Mouse (Mus musculus): ENCODE data around the gene Efcab2.

Efcab2 gene

GRCm38 (mm10) chr1:178405951-178406711 is at the start of gene Efcab2:
Gene Efcab2, plus strand, starts transcription at chr1:178406085.
- peak; percentile 80 for DNase-seq (ENCODE audit: low read depth)

- DNase-seq (ENCODE audit: low read depth) = no peak
Measured at GRCm38 (mm10) chr1:178357776-178358710, 47.8 kb upstream of the Efcab2 start.

GRCm38 (mm10) chr1:178360264-178360663 is 45.6 kb upstream of the Efcab2 start:
- DNase-seq (ENCODE audit: low read depth) = no peak

- DNase-seq (ENCODE audit: low read depth) = no peak
Measured at GRCm38 (mm10) chr1:178360702-178361101, 45.2 kb upstream of the Efcab2 start.

GRCm38 (mm10) chr1:178365171-178365570 is 40.7 kb upstream of the Efcab2 start:
- no peak for DNase-seq (ENCODE audit: low read depth)

- no peak for DNase-seq (ENCODE audit: low read depth)
Measured at GRCm38 (mm10) chr1:178368121-178368520, 37.8 kb upstream of the Efcab2 start.

GRCm38 (mm10) chr1:178368548-178369271 is 37.2 kb upstream of the Efcab2 start:
- peak; percentile 77 for DNase-seq (ENCODE audit: low read depth)

GRCm38 (mm10) chr1:178369272-178369651 is 36.6 kb upstream of the Efcab2 start:
- DNase-seq (ENCODE audit: low read depth) = peak; percentile 42

GRCm38 (mm10) chr1:178372681-178373080 is 33.2 kb upstream of the Efcab2 start:
- no peak for DNase-seq (ENCODE audit: low read depth)

- DNase-seq (ENCODE audit: low read depth) = no peak
Measured at GRCm38 (mm10) chr1:178375381-178375780, 30.5 kb upstream of the Efcab2 start.

GRCm38 (mm10) chr1:178376061-178376460 is 29.8 kb upstream of the Efcab2 start:
- no peak for DNase-seq (ENCODE audit: low read depth)

GRCm38 (mm10) chr1:178376907-178377306 is 29.0 kb upstream of the Efcab2 start:
- no peak for DNase-seq (ENCODE audit: low read depth)

GRCm38 (mm10) chr1:178378115-178378514 is 27.8 kb upstream of the Efcab2 start:
- no peak for DNase-seq (ENCODE audit: low read depth)

- no peak for DNase-seq (ENCODE audit: low read depth)
Measured at GRCm38 (mm10) chr1:178379224-178379623, 26.7 kb upstream of the Efcab2 start.

GRCm38 (mm10) chr1:178382165-178382564 is 23.7 kb upstream of the Efcab2 start:
- DNase-seq (ENCODE audit: low read depth) = no peak

- no peak for DNase-seq (ENCODE audit: low read depth)
Measured at GRCm38 (mm10) chr1:178388802-178389201, 17.1 kb upstream of the Efcab2 start.

GRCm38 (mm10) chr1:178389401-178389800 is 16.5 kb upstream of the Efcab2 start:
- DNase-seq (ENCODE audit: low read depth) = no peak

- DNase-seq (ENCODE audit: low read depth) = no peak
Measured at GRCm38 (mm10) chr1:178392970-178393369, 12.9 kb upstream of the Efcab2 start.

GRCm38 (mm10) chr1:178395091-178395490 is 10.8 kb upstream of the Efcab2 start:
- DNase-seq (ENCODE audit: low read depth) = no peak

GRCm38 (mm10) chr1:178396383-178396782 is 9.5 kb upstream of the Efcab2 start:
- no peak for DNase-seq (ENCODE audit: low read depth)

GRCm38 (mm10) chr1:178399879-178400278 is 6.0 kb upstream of the Efcab2 start:
- DNase-seq (ENCODE audit: low read depth) = no peak

GRCm38 (mm10) chr1:178400652-178401051 is 5.2 kb upstream of the Efcab2 start:
- no peak for DNase-seq (ENCODE audit: low read depth)
